Mouse (Mus musculus) liver, embryonic 14.5 days (tissue): ENCODE measurements around the gene Grik2.

Experiments
- CTCF ChIP-seq: IDR thresholded peaks from 2 replicates; pipeline ENCODE4 v1.5.1; 2016; ENCODE audit warnings: antibody characterized with exemption, low read depth, control low read depth
- EP300 ChIP-seq: IDR thresholded peaks from 2 replicates; pipeline ENCODE4 v1.6.1; 2016; ENCODE audit warnings: antibody characterized with exemption, low read depth

DNA sequence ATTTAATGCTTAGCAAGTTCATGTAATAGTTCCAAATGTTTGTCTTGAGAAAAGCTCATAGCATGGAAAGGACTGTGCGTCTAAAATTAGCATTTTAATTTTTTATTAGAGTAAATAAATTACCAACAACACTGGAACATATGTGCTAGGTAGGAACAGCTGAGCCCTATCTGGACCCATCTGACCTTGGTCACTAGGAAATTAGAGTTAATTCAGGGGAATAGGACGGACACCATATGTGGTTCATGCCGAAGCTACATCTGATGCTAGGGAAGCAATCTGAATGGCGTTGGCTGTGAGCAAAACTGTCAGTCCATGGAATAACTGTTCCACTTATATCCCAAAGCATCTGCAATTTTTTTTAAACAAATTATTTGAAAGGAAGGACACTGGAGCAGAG lies 638.9 kb downstream of the Grik2 start:
- TF ChIP-seq EP300 = no peak
- TF ChIP-seq CTCF = no peak
